Mouse (Mus musculus) thymus, adult 2 months (tissue): ENCODE measurements around the gene Pygo1.

ENCODE experiments used
- CTCF ChIP-seq: fragments of 200-500 bp; IDR thresholded peaks from 2 replicates; pipeline ENCODE4 v1.5.1; 2012; ENCODE audit warnings: mild to moderate bottlenecking, control low read depth, low read length, moderate library complexity, borderline replicate concordance; ENCODE audit not compliant: control insufficient read depth, poor library complexity, insufficient read depth; ENCODE audit errors: extremely low read depth
- POLR2A ChIP-seq: fragments of 200-500 bp; IDR thresholded peaks from 2 replicates; pipeline ENCODE4 v1.6.1; 2012; ENCODE audit warnings: mild to moderate bottlenecking, low read length, control low read depth, moderate library complexity; ENCODE audit not compliant: control insufficient read depth, poor library complexity, insufficient read depth; ENCODE audit errors: extremely low read depth

- TF ChIP-seq CTCF (no peak), POLR2A (no peak)
Observed at GRCm38 (mm10) chr9:72878656-72879055, 46.8 kb upstream of the Pygo1 start.
